Mouse (Mus musculus): ENCODE results near the gene Vmn1r91.
"Not testable (repeated sequence)": the region's sequence is repeated elsewhere in the genome, so short reads cannot be mapped to it uniquely, and the experiment has no call there.

Gene Vmn1r91

DNA sequence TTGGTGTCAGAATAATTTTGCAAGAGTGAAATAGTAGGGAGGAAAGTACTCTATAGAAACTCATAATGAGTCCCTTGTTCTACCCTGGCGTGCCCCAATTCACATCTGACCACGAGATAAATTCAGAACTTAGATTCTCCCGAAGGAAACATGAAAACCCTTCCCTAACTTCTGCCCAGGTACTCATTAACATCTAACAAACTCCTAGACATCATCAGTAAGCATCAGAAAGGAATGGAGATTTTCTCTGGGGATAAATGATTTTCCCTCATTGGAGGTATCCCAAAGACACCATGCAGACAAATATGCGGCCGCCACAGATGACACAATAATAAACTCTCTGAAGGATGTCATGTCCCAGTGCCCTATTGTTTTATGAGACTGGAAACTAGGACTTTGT, at the start of gene Vmn1r91:
TSS of gene Vmn1r91 (plus strand) at position 301 of the 400 bp plus-strand sequence.
- DNase-seq: not testable (repeated sequence)

DNA sequence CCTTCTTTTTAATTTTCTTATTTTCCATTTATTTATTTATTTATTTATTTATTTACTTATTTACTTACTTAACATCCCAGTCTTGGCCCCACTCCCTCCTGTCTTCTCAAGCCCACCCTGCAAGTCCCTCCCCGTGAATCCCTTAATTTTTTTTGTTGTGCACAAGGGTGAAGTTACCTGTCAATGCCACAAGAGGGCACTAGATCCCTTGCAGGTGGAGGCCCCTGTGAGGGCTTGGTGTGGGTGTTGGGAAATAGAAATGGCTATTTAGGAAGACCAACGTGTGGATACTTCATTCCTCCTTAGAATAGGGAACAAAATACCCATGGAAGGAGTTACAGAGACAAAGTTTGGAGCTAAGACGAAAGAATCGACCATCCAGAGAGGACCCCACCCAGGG, 35.4 kb upstream of the Vmn1r91 start:
- not testable (repeated sequence) for DNase-seq

DNA sequence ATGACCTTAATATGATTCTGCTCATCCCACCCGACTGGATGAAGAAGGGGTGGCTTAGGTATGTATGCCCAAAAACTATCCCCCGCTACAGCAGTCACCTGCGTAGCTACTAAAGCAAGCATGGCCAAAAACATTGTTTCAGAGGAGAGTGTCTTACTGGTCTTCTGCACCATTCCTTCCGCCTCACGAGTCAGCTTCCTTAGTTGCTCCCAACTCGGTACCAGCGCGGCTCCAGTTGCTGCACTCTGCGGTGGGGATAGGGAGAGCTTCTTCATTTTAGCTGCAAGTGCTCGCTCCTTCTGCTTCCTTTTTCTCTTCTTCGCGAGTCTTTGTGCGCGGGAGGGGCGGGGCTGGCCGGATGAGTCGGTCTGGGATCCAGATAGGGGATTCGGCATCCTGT, 21.4 kb upstream of the Vmn1r91 start:
- not testable (repeated sequence) for DNase-seq

DNA sequence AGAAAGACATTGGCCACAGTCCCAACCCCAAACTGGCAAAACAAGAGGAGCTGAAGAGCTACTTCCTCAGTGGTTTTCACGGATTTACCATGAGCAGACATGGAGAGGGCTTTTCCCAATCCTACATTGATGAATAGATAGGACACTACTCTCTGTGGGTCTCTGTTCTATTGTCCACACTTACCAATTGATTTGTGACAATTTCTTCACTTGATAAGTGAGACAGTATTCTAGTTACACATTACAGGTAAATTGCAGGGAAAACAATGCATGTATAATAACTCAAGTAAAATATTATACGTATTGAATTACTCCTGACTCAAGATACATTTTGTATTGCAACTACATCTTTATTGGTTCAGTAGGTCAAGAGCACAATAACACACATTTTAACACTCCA, 23.0 kb downstream of the Vmn1r91 start, which contains the start of gene Gm16442:
TSS of gene Gm16442 (minus strand) at position 101 of the 400 bp plus-strand sequence.
- DNase-seq: not testable (repeated sequence)

DNA sequence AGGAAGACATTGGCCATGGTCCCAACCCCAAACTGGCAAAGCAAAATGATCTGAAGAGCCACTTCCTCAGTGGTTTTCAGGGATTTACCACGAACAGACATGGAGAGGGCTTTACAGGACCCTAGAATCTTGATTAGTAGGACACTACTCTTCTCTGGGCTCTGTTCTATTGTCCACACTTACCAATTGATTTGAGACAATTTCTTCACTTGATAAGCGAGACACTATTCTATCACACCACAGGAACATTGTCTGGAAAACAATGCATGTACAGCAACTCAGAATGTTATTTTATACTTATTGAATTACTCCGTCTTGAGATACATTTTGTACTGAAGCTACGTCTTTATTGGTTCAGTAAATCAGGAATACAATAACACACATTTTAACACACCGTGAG, 39.5 kb downstream of the Vmn1r91 start, which contains the start of gene Vmn1r93:
TSS of gene Vmn1r93 (minus strand) at position 101 of the 400 bp plus-strand sequence.
- DNase-seq: not testable (repeated sequence)

All from right cerebral cortex, postnatal 25 days (tissue).